Mouse (Mus musculus) olfactory bulb, adult 2 months (tissue): Measurements from ENCODE around the gene Sf3b2.

Source experiments
- CTCF ChIP-seq: fragments of 200-500 bp; IDR thresholded peaks from 2 replicates; pipeline ENCODE4 v1.5.1; 2012; ENCODE audit warnings: low read depth, mild to moderate bottlenecking, low read length, moderate library complexity; ENCODE audit not compliant: insufficient read depth
- POLR2A ChIP-seq: fragments of 200-500 bp; IDR thresholded peaks from 2 replicates; pipeline ENCODE4 v1.6.1; 2012; ENCODE audit warnings: mild to moderate bottlenecking, low read depth, low read length, moderate library complexity; ENCODE audit not compliant: insufficient read depth

GRCm38 (mm10) chr19:5224077-5224476 lies 71.2 kb downstream of the Sf3b2 start:
- TF ChIP-seq CTCF (no peak), POLR2A (no peak)
